Mouse (Mus musculus) adrenal gland (tissue): ENCODE data around the gene Tcn2.
"Not testable (repeated sequence)": the region's sequence is repeated elsewhere in the genome, so short reads cannot be mapped to it uniquely, and the experiment has no call there.

Experiments
- intact Hi-C: fragments of 180-260 bp; cut with DNase I; formaldehyde crosslinking; loops from one replicate; pipeline ENCODE4 v1.15.1; 2025

The Tcn2 gene

DNA sequence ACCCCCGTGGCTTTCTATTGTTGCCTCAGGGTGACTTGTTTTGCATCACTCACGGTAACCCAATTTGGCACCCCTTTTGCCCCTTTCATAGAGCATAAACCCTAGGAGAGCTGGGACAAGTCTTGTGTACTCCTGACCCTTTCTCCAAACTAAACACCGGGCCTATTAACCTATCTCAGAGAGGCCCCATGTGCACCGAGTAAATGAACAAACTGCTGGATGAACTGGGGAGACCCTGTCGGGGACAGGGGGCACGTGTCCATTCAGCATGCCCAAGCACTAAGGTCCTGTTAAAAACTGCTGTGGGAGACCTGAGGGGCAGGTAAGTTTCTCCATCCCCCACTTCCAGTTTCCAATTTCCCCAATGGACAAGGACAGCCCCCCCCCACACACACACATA lies 1.0 kb downstream of the Tcn2 start:
- intact Hi-C loops = no loop called here

DNA sequence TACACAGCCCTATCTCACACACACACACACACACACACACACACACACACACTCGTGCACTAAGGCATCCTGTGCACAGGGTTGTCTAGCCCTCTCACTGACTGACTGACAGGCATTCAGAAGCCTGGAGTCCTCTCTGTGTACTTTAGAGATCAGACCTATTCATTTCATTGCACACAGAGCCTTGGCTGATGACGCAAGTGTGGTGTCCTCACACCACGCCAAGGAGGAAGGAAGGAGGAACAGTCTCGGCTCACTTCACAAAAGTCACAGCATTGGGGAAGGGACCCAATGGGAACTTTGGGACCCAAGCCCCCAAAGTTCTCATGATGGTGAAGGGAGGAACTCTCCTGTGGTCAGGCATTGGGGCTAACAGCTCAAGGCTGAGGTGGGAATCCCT lies 1.9 kb downstream of the Tcn2 start:
- intact Hi-C loops = no loop called here

DNA sequence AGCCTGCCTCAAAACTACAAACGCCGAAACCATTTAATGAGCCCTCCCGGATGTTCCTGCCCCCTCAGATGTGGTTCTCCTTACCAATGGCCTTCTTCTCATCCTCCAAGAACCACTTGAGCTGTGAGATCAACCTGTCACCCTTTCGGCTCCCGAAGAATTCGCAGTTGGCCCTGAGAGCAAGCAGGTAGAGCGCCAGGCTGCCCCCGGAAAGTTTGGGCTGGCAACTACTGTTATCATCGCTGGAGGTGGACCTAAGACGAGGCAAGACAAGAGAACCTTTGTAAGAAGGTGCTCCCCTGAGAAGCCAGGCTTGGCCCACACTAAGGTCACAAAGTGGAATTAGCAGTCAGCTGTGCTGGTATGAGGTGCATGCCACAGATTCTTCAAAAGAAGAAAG lies 6.0 kb downstream of the Tcn2 start:
- intact Hi-C loops = no loop called here

DNA sequence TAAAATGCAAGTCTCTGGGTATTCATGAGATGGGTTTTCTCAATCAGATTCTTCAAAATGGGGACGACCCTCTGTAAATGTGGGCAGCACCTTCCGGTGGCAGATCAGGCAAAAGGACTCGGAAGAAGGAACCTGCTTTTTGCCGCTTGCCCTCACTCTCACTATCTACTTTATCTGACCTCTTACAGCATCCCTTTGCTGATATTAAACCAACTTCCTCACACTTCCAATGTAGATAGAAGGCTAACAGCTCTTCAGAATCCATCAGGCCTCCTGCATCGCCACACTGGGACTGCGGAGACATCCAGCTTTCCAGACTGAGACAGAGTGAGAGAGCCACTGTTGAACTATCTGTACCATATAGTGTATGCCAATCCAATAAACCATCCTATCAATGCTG lies 9.2 kb downstream of the Tcn2 start:
- intact Hi-C loops = no loop called here

GRCm38 (mm10) chr11:3922115-3922514 lies 9.8 kb downstream of the Tcn2 start:
- intact Hi-C loops = no loop called here

GRCm38 (mm10) chr11:3921281-3921850 lies 10.6 kb downstream of the Tcn2 start:
- intact Hi-C loops = no loop called here

DNA sequence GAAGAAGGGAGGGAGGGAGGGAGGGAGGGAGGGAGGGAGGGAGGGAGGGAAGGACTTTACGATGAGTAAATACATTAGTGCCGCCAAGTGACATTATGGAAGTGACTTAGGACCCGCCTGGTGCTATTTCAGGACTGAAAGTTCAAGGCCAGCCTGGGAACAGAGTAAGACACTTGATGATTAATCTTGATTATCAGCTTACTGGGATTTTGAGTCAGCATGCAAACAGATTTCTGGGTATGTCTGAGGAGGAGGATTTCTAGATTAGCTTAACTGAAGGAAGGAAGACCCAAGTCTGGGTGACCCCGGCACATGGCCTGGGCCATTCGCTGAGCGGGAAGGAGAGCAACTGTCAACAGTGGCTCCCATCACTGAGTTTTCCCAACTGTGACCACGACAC lies 11.5 kb downstream of the Tcn2 start:
- intact Hi-C loops = no loop called here

GRCm38 (mm10) chr11:3918738-3919137 lies 13.2 kb downstream of the Tcn2 start:
- intact Hi-C loops = no loop called here

- intact Hi-C loops = loop anchor here (1.0 kb wide), 1 partner anchor 34 kb away; no protein-coding TSS in a partner anchor
These were observed 17.7 kb downstream of the Tcn2 start, which contains the start of gene Slc35e4 for GRCm38 (mm10) chr11:3914109-3914840. Slc35e4 (minus strand) TSS chr11:3914664.

- intact Hi-C loops = loop anchor here (1.0 kb wide), 1 partner anchor 33 kb away; no protein-coding TSS in a partner anchor
These were observed 18.4 kb downstream of the Tcn2 start for GRCm38 (mm10) chr11:3913316-3914108.

DNA sequence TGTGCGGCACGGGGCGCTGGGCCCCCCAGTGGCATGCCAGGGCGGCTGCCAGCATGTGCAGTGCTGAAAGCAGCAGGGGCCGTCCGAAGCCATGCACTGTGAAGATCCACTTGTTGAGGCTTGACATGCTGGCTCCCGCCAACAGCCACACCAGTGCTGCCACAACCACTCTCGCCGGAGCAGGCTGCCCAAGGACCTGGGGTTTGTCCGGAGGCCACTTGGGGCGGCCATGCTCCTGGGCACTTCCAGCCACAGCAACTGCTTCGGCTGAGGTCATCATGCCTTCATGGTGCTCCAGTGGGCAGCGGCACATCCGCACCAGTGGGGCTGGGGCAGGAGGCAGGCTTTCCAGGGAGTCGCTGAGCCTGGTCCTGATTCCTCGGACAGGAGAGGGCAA lies 19.1 kb downstream of the Tcn2 start:
- intact Hi-C loops = no loop called here

- intact Hi-C loops = no loop called here
These were observed 19.7 kb downstream of the Tcn2 start for GRCm38 (mm10) chr11:3912100-3912874.

GRCm38 (mm10) chr11:3911440-3911839 lies 20.5 kb downstream of the Tcn2 start:
- intact Hi-C loops = not testable (repeated sequence)

DNA sequence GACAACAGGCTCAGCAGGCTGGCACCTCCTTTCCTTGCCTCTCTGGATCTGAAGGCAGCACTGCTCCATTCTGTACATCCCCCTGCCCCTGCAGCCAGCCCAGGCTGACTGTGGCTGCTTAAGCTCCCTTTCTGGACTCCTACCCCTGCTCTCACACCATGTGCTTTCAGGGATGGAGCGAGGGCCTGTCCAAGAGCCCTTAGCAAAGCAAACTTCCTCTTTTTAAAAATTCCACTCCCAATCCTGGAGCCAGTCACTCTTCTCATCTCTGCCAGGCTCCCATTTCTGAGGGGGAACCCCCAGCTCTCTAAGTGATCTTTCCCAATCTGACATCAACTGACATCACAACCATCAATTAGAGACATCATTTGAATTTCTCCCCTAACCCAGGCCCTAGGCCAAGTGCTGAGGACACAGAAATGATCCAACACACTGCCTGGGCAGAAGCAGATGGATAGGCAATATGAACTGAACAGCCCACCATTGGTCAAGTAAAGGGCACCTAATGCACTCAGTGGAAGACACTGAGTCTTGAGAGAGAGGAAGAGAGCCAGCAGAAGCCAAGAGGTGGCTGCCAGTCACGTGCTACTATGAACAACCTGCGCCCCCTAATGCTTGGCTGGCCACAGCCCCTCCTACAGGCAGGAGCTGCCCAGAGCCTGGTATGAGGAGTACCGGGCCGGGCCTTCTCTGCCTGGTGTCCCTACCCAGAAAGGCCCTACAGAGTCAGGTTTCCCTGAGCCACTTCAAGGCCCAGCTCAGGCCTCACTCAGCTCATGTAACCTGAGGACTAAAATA lies 21.2 kb downstream of the Tcn2 start:
- intact Hi-C loops = no loop called here

DNA sequence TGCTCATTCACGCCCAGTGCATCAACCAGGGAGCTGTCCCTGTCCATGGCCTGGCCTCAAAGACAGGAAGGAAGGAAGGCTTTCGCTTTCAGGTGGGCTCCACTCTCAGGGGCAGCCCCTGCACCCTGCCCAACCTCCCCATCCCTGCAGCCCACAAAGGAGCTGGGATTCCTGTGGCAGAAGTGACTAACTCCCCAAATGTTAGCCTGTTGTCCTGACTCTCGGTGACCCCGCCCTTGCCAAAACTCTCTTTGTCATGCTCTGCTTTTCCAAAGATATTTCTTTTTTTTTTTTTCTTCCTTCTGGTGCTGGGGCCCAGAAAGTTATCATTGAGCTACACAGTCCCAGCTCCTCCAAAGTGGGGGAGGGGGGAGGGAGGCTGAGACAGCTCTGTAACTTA lies 22.7 kb downstream of the Tcn2 start:
- intact Hi-C loops = no loop called here

- intact Hi-C loops = no loop called here
These were observed 26.5 kb downstream of the Tcn2 start for GRCm38 (mm10) chr11:3905446-3905845.

DNA sequence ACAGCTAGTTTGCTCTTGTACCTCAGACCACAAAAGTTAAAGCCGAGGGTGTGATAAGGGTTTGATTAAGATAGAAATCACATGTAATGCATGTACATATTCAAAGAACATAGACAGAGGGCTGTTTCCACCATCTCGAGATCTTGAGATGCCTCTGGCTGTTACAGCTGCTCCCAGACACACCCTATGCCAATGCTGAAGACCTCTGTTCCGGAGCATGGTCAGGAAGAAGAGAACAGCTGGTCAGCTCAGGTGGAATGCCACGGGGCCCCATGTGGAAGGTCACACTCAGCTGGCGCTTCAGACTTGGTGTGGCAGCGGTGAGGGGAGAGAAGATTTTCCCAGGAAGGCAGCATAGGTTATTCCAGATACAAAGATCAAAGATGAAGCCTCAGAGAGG lies 27.3 kb downstream of the Tcn2 start:
- intact Hi-C loops = no loop called here

DNA sequence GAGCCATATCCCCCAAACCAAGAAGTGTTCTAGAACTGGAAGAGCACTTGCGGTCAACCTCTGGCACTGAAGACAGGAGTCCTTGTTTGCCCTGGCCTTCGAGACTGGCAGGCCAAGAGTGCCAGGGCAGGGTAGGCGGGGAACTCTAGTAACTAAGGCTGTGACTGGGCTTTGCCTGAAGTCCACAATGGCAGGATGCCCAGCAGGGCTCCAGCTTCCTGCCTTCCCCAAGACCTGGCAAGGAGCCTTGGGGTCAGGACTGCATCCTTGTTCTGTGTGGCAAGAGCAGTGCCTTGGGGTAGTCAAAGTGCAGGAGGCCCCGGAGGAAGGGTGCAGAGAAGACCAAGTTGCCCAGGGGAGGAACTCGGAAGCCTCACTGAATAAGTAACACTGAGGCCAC lies 28.9 kb downstream of the Tcn2 start:
- intact Hi-C loops = no loop called here

- intact Hi-C loops = no loop called here
These were observed 29.4 kb downstream of the Tcn2 start for GRCm38 (mm10) chr11:3902516-3902915.

DNA sequence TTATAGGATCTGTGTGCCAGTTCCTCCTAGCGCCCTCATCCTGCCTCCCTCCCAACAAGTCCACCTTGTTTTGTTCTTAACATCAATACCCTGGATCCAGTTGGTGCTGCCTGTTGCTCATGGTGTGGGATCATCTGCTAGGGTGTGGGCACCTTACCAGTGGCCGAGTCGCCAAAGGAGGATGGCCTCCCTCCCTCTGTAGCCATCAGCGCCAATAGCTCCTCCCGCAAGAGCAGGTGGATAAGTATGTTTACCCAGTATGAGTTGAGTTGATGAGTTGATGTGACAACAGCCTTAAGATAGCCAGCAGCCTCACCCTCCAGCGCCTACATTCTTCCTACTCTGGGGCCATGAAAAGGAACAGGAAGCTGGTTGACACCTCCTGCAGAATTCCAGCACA lies 31.7 kb downstream of the Tcn2 start:
- intact Hi-C loops = no loop called here

GRCm38 (mm10) chr11:3895933-3896332 lies 36.0 kb downstream of the Tcn2 start:
- intact Hi-C loops = no loop called here
